In the genomic region with DNA sequence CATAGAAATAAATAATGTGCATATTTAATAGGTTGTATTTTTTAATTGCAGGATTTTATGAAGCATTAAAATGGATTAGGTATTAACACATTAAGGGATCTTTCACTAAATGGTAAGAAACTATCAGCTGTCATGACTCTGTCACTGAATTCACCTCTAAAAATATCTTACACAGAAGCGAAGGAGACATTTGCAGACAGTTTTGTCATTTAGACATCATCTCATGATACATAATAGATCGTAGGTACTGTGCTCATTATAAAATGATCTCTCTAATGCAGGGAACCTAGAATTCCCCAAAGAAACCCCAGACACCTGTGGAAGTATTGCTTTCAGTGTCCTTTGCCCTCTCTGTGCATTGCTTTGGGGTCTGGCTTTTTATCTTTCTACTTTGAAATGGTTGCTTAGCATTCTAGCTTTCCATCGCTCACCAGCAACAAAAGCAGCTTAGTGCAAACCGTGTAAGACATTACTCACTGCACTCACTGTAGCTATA, we compare ENCODE assay signal across 19 mouse cellular contexts.
"Had no signal": no experiment of that assay in that cellular context is flagged by ENCODE, and none has a peak within 500 bp of the region (broad histone marks: within the 10 kb centered on the region; RNA-seq: fewer than 3 reads in every experiment).

No protein-coding gene starts in this region.

- DNase-seq: kidney, adult 18-20 months; kidney, adult 9 months; kidney, postnatal 14 days; kidney, postnatal 4 days; liver; lung, adult 18-20 months; lung, postnatal 10 days; lung, postnatal 36 days; thymus, adult 2 months; thymus, postnatal 25 days had no signal

- H3K4me3 ChIP-seq: limb, embryonic 10.5 days; limb, embryonic 13.5 days; liver, embryonic 12.5 days; liver, embryonic 15.5 days; lung, embryonic 15.5 days; megakaryocyte, embryonic 14.5 days; midbrain, embryonic 12.5 days had no signal

- H3K4me1 ChIP-seq: limb, embryonic 10.5 days; limb, embryonic 13.5 days; liver, embryonic 12.5 days; liver, embryonic 15.5 days; lung, embryonic 15.5 days; megakaryocyte, embryonic 14.5 days; midbrain, embryonic 12.5 days had no signal

- H3K9me3 ChIP-seq: limb, embryonic 10.5 days; limb, embryonic 13.5 days; liver, embryonic 12.5 days; liver, embryonic 15.5 days; lung, embryonic 15.5 days; megakaryocyte, embryonic 14.5 days; midbrain, embryonic 12.5 days had no signal

- H3K36me3 ChIP-seq: limb, embryonic 10.5 days; limb, embryonic 13.5 days; liver, embryonic 12.5 days; liver, embryonic 15.5 days; lung, embryonic 15.5 days; midbrain, embryonic 12.5 days had no signal

- ATAC-seq: intestine, embryonic 16.5 days; liver, embryonic 12.5 days had no signal

- H3K9ac ChIP-seq: limb, embryonic 13.5 days; liver, embryonic 12.5 days; liver, embryonic 15.5 days; lung, embryonic 15.5 days; midbrain, embryonic 12.5 days had no signal

- H3K27ac ChIP-seq: limb, embryonic 10.5 days; limb, embryonic 13.5 days; liver, embryonic 12.5 days; liver, embryonic 15.5 days; lung, embryonic 15.5 days; midbrain, embryonic 12.5 days; stomach, postnatal 0 days had no signal

- H3K4me2 ChIP-seq: limb, embryonic 13.5 days; liver, embryonic 12.5 days; liver, embryonic 15.5 days; lung, embryonic 15.5 days; midbrain, embryonic 12.5 days had no signal

- H3K27me3 ChIP-seq: limb, embryonic 13.5 days; liver, embryonic 12.5 days; liver, embryonic 15.5 days; lung, embryonic 15.5 days; megakaryocyte, embryonic 14.5 days; midbrain, embryonic 12.5 days had no signal
